Mouse (Mus musculus) cerebellum, adult 11 months (tissue): ENCODE measurements around the gene Rad52.
A peak's percentile ranks its signal among the peaks of the same experiment; 100 is the strongest.

Source experiments
- DNase-seq: peaks from one replicate; pipeline ENCODE4 v3.0.0; 2022

Gene Rad52

DNA sequence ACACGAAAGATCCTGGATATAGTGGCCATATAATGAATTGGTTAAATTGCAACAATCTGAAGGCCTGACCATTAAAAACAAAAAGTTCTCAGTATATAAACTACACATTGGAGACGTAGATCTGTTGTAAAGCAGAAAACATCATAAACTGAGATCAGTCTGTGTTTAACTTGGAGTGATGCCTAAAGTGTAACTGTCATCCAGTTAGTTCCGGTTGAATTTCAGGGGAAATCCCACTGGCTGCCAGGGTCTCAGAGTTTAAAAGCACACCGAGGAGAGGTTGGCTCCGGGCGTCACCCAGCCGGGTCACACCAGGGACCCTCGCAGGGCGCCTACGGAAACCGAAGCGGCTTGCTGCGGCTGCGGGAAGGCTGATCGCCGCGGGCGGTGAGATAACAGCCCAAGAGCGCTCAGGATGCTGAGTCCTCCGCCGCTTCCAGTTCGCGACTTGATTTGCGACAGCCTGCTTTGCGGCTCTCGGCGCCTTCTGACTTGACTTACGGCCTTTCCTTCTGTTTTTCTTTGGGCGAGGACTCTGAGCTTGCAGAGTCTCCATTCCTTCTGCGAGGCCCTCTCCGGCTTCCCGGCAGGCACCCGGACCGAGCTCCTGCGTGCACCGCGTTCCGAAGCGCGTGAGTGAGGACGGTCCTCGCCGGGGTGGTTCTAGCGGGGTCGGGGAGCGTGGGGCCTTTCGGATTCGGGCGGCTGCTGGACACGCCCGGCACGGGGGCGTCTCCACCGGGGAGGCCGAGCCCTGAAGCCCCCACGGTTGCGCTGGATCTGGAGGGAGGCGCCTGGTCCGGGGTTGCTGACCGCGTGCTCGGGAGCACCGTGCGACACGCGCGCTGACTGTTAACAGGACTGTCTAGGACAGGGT, at the start of gene Rad52:
Gene Rad52 (plus strand): TSS at position 495 of the 877 bp plus-strand sequence.
- DNase-seq = peak; percentile 88

DNA sequence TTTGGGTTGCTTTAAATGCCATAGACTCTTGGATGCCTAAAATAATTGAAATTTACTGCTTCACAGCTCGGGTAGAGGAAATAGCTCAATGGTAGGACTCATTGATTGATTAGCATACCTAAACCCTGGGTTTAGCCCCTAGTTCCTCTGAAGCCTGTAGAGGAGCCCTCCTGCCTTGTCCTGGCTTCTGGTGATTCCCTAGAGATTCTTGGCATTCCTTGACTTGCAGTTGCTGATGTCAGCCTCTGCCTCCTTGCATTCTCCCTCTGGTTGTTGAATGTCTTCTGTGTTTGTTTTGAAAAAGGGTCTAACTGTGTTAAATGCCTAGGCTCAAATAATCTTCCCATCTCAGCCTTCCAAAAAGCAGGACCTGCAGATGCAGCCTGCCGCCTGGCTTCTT, 48.3 kb upstream of the Rad52 start:
- no peak for DNase-seq

- DNase-seq = no peak
Measured at GRCm38 (mm10) chr6:119855471-119855870, 47.0 kb upstream of the Rad52 start.

- no peak for DNase-seq
Measured at GRCm38 (mm10) chr6:119860236-119860635, 42.3 kb upstream of the Rad52 start.

DNA sequence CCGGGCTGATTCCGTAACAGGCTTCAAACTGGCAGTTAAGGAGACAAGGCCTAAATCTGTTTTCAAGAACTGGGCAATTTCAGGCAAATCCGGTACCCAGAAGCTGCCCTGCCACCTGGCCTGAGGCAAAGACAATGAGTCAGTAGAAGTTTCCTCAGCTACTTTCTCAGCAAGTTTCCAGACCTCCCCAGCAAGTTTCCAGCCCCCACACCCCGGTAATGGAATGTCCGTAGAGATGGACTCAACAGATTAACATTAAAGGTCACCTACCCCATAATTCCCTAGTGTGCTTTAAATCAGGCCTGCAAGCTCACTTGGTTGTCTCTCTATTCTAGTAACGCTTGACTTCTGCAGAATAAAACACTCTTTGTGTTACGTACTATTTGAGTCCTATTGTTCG, 41.0 kb upstream of the Rad52 start:
- no peak for DNase-seq

DNA sequence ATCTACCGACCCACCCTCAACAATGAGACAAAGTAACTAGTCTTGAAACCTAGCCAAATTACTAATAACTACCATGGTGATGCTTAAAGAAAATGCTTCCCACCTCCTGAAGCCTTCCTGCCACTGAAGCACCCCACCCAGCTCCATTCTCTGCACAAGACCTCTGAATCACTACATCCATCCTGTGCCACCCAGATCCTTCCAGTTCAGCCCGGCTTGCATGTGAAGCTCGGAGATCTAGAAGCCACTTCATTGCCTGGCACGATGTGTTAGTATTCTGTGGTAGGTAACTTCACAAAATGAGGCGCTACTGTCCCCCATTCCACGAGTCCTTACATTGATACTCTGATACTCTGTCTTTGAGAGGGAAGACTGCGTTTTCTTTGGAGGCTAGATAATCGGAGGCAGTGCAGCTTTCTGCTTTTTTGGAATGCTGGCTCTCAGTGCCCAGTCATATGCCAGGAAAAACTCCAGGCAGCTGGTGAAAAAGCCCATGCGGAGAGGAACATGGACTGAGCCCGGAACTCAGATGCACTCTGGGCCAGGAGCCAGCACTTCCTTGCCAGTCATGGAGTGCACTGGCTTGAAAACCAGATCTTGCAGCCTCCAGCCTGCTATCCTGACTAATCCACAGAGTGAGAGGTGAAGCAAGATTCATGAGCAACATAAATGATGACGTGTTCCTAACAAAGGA, 38.0 kb upstream of the Rad52 start:
- DNase-seq = peak; percentile 97

- no peak for DNase-seq
Measured at GRCm38 (mm10) chr6:119883151-119883550, 19.3 kb upstream of the Rad52 start.

- DNase-seq = no peak
Measured at GRCm38 (mm10) chr6:119892711-119893110, 9.8 kb upstream of the Rad52 start.

DNA sequence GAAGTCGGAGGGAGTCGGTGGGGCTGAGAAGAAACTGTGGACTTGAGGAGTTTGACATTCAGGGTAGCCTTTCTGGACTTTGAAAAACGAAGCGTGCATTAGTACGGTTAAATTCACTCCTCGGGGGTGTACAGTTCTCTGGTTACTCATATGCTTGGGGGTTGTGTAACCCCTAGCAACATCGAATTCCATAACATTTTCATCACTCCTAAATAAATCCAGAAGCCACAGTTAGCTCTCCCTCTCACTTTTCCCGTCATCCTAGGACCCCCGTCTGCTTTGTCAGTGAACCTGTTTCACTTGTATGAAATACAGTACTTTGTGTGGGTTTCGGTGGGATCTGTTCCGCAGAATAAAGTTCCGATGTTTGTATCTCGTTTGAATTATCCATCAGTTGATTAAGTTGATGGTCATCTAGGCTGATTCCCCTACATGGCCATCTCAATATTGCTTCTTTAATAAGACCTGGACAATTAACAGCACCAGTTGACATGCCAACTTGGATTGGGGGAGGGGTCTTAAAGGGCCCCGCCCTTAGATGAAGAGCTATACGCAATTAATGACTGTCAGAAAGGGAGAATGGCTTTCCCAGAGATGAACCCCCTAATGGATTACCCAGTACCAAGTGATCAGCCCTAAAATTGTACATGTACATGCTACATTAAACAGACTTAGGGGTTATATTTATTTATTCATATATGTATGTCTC, 737 bp downstream of the Rad52 start:
- DNase-seq = no peak

DNA sequence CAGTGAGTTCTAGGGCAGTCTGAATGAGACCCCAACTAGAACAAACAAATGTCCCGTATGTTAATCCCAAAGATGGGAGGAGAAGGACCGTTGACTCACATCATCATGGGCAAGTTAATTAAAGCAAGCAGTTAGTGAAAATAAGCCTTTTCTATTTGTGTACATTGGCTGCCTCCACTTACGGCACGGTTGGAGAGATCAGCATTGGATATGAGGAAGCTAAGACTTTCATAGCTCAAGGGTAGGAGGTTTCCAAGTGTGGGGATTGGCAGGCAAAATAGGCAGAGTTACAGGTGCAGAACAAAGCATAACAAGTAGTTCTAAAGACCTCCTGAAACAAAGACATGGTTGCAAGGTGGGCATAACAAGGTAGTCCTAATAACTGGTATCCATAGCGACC, 3.0 kb downstream of the Rad52 start:
- no peak for DNase-seq

DNA sequence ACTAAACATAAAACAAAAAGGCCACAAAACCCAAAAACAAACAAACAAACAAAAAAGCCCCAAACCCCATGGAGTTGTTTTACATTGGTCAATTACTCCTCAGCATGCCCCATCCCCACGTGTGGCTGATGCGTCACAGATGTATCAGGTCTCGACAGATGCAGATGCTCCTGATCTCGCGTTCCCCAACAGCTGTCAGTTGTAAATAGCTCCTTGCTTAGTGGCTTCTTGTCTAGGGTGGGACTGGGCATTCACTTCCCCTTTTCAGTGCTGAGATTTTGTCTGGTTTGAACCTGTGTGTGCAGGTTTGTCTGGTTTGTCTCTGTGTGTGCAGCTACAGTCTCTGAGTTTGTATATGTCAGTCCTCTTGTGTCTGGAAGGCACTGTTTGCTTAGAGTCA, 9.5 kb downstream of the Rad52 start:
- DNase-seq = no peak

- no peak for DNase-seq
Measured at GRCm38 (mm10) chr6:119915710-119916109, 13.2 kb downstream of the Rad52 start.

DNA sequence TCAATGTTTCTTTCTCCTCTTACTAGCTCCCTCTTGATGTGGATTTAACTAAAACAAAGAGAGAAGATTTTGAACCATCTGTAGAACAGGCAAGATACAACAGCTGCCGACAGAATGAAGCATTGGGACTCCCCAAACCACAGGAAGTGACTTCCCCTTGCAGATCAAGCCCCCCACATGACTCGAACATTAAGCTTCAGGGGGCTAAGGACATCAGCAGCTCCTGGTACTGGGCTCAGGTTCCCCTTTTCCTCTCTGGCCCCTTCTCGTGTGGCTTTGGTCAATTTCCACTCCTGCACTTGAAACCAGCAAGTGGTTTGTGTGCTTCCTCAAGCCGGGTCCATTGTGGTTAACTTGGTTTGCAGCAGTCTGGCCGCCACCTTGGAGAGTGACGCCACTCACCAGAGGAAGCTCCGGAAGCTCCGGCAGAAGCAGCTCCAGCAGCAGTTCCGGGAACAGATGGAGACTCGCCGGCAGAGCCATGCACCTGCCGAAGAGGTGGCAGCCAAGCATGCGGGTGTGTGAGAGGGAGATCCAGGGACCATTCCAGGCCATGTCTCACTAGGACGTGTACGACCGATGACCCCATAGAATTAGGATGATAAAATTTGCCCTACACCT, 16.2 kb downstream of the Rad52 start:
- peak; percentile 64 for DNase-seq

DNA sequence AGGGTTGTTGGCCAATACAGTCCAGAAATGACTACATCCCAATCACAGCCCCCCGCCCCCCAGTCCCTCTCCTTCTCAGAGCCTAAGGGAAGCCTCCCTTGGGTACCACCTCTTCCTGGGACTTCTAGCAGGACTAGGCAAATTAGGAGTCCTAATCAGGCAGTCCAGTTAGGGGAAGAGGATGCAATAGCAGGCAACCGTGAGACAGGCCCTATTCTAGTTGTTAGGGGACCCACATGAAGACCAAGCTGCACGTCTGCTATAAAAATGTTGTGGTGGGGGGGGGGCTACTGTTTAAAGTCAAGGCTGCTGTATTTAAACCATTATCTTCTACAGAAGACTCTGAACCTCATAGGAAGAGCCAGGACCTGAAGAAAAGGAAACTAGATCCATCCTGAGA, 19.6 kb downstream of the Rad52 start:
- no peak for DNase-seq

- no peak for DNase-seq
Measured at GRCm38 (mm10) chr6:119922544-119922943, 20.0 kb downstream of the Rad52 start.

- DNase-seq = no peak
Measured at GRCm38 (mm10) chr6:119924235-119925005, 21.9 kb downstream of the Rad52 start.
